Mouse (Mus musculus): ENCODE results near the gene Olfr1037. TPM values are rescaled to one million over a fixed set of nuclear protein-coding genes. Genes with fewer than 3 reads are reported as not detected.

Olfr1037 gene
- polyA plus RNA-seq, 1 experiment from 2014 or later: not detected

- TF ChIP-seq CTCF (IDR thresholded peaks at IDR 0.05; ENCODE audit: low read depth): no peak
- no peaks in the 10 kb centered on the region for H3K36me3 ChIP-seq (ENCODE audit: control insufficient read depth, insufficient read depth)
- no peaks in the 10 kb centered on the region for H3K4me1 ChIP-seq (replicated peaks; ENCODE audit: control insufficient read depth, insufficient read depth, low read length)
- no peaks in the 10 kb centered on the region for H3K9me3 ChIP-seq (ENCODE audit: control insufficient read depth)
- H3K9ac ChIP-seq (ENCODE audit: low read depth, low read length): no peak within 1 kb of the TSS
- H3K4me3 ChIP-seq (ENCODE audit: low read depth, low read length): no peak within 1 kb of the TSS
- no peak within 1 kb of the TSS for H3K4me2 ChIP-seq (replicated peaks; ENCODE audit: low read depth)
- no peak within 1 kb of the TSS for H3K27ac ChIP-seq (ENCODE audit: low read depth, low read length)
- ATAC-seq: no peak
- no peaks in the 10 kb centered on the region for H3K27me3 ChIP-seq (replicated peaks; ENCODE audit: control insufficient read depth, insufficient read depth, low read length)
Observed at GRCm38 (mm10) chr2:86045561-86045960, 41.6 kb downstream of the Olfr1037 start, which contains the start of gene Olfr1034. Olfr1034 (plus strand) TSS chr2:86045861.

Other genes with a start within 250 kb of the Olfr1037 start
- not detected in 2 replicates for gene Olfr1019, start 241.9 kb downstream of the Olfr1037 start, polyA plus RNA-seq (2015; fragmentation: Nextera tagmentation; extraction: Ambion mirVana)
- not detected in 2 replicates for gene Olfr1020, start 240.4 kb downstream of the Olfr1037 start, polyA plus RNA-seq (2015; fragmentation: Nextera tagmentation; extraction: Ambion mirVana)
- not detected in 2 replicates for gene Olfr1022, start 218.8 kb downstream of the Olfr1037 start, polyA plus RNA-seq (2015; fragmentation: Nextera tagmentation; extraction: Ambion mirVana)
- not detected in 2 replicates for gene Olfr1023, start 201.7 kb downstream of the Olfr1037 start, polyA plus RNA-seq (2015; fragmentation: Nextera tagmentation; extraction: Ambion mirVana)
- gene Olfr1024, start 182.3 kb downstream of the Olfr1037 start, polyA plus RNA-seq (2015; fragmentation: Nextera tagmentation; extraction: Ambion mirVana): not detected in 2 replicates
- not detected in 2 replicates for gene Olfr1025-ps1, start 172.2 kb downstream of the Olfr1037 start, polyA plus RNA-seq (2015; fragmentation: Nextera tagmentation; extraction: Ambion mirVana)
- not detected in 2 replicates for gene Olfr1026, start 165.8 kb downstream of the Olfr1037 start, polyA plus RNA-seq (2015; fragmentation: Nextera tagmentation; extraction: Ambion mirVana)
- not detected in 2 replicates for gene Olfr1028, start 136.9 kb downstream of the Olfr1037 start, polyA plus RNA-seq (2015; fragmentation: Nextera tagmentation; extraction: Ambion mirVana)
- gene Olfr1029, start 113.5 kb downstream of the Olfr1037 start, polyA plus RNA-seq (2015; fragmentation: Nextera tagmentation; extraction: Ambion mirVana): not detected in 2 replicates
- gene Olfr1030, start 108.1 kb downstream of the Olfr1037 start, polyA plus RNA-seq (2015; fragmentation: Nextera tagmentation; extraction: Ambion mirVana): not detected in 2 replicates
- gene Olfr1031, start 97.1 kb downstream of the Olfr1037 start, polyA plus RNA-seq (2015; fragmentation: Nextera tagmentation; extraction: Ambion mirVana): not detected in 2 replicates
- not detected in 2 replicates for gene Olfr1032, start 81.8 kb downstream of the Olfr1037 start, polyA plus RNA-seq (2015; fragmentation: Nextera tagmentation; extraction: Ambion mirVana)
- 1.3 and 1.5 TPM in 2 replicates for gene Olfr1033, start 66.8 kb downstream of the Olfr1037 start, polyA plus RNA-seq (2015; fragmentation: Nextera tagmentation; extraction: Ambion mirVana)
- gene Olfr1034, start 41.5 kb downstream of the Olfr1037 start, polyA plus RNA-seq (2015; fragmentation: Nextera tagmentation; extraction: Ambion mirVana): 0.03 TPM in 1 of 2 replicates, not detected in the other
- gene Olfr1036, start 13.4 kb downstream of the Olfr1037 start, polyA plus RNA-seq (2015; fragmentation: Nextera tagmentation; extraction: Ambion mirVana): not detected in 2 replicates
- gene Olfr1039, start 48.5 kb upstream of the Olfr1037 start, polyA plus RNA-seq (2015; fragmentation: Nextera tagmentation; extraction: Ambion mirVana): not detected in 2 replicates
- gene Olfr1040, start 59.3 kb upstream of the Olfr1037 start, polyA plus RNA-seq (2015; fragmentation: Nextera tagmentation; extraction: Ambion mirVana): not detected in 2 replicates
- not detected in 2 replicates for gene Olfr1042, start 74.5 kb upstream of the Olfr1037 start, polyA plus RNA-seq (2015; fragmentation: Nextera tagmentation; extraction: Ambion mirVana)
- gene Olfr1043, start 80.1 kb upstream of the Olfr1037 start, polyA plus RNA-seq (2015; fragmentation: Nextera tagmentation; extraction: Ambion mirVana): not detected in 2 replicates
- not detected in 2 replicates for gene Olfr1044, start 90.4 kb upstream of the Olfr1037 start, polyA plus RNA-seq (2015; fragmentation: Nextera tagmentation; extraction: Ambion mirVana)
- not detected in 2 replicates for gene Olfr52, start 98.3 kb upstream of the Olfr1037 start, polyA plus RNA-seq (2015; fragmentation: Nextera tagmentation; extraction: Ambion mirVana)
- gene Olfr1045, start 115.6 kb upstream of the Olfr1037 start, polyA plus RNA-seq (2015; fragmentation: Nextera tagmentation; extraction: Ambion mirVana): not detected in 2 replicates
- gene Olfr1046, start 131.9 kb upstream of the Olfr1037 start, polyA plus RNA-seq (2015; fragmentation: Nextera tagmentation; extraction: Ambion mirVana): not detected in 2 replicates
- gene Olfr1047, start 144.0 kb upstream of the Olfr1037 start, polyA plus RNA-seq (2015; fragmentation: Nextera tagmentation; extraction: Ambion mirVana): not detected in 2 replicates
- gene Olfr1048, start 152.9 kb upstream of the Olfr1037 start, polyA plus RNA-seq (2015; fragmentation: Nextera tagmentation; extraction: Ambion mirVana): not detected in 2 replicates
- not detected in 2 replicates for gene Olfr1049, start 170.9 kb upstream of the Olfr1037 start, polyA plus RNA-seq (2015; fragmentation: Nextera tagmentation; extraction: Ambion mirVana)
- gene Olfr1051, start 191.7 kb upstream of the Olfr1037 start, polyA plus RNA-seq (2015; fragmentation: Nextera tagmentation; extraction: Ambion mirVana): not detected in 2 replicates
- gene Olfr1052, start 205.1 kb upstream of the Olfr1037 start, polyA plus RNA-seq (2015; fragmentation: Nextera tagmentation; extraction: Ambion mirVana): not detected in 2 replicates
- gene Olfr1053, start 227.9 kb upstream of the Olfr1037 start, polyA plus RNA-seq (2015; fragmentation: Nextera tagmentation; extraction: Ambion mirVana): not detected in 2 replicates
- gene Olfr1054, start 248.0 kb upstream of the Olfr1037 start, polyA plus RNA-seq (2015; fragmentation: Nextera tagmentation; extraction: Ambion mirVana): not detected in 2 replicates